Mouse (Mus musculus): ENCODE results near the gene Ndst2. TPM values are rescaled to one million over a fixed set of nuclear protein-coding genes. Genes with fewer than 3 reads are reported as not detected.
A peak's percentile ranks its signal among the peaks of the same experiment; 100 is the strongest.

Gene Ndst2
- total RNA-seq, 2 experiments from 2014 or later = 22.8 to 26.7 TPM

DNA sequence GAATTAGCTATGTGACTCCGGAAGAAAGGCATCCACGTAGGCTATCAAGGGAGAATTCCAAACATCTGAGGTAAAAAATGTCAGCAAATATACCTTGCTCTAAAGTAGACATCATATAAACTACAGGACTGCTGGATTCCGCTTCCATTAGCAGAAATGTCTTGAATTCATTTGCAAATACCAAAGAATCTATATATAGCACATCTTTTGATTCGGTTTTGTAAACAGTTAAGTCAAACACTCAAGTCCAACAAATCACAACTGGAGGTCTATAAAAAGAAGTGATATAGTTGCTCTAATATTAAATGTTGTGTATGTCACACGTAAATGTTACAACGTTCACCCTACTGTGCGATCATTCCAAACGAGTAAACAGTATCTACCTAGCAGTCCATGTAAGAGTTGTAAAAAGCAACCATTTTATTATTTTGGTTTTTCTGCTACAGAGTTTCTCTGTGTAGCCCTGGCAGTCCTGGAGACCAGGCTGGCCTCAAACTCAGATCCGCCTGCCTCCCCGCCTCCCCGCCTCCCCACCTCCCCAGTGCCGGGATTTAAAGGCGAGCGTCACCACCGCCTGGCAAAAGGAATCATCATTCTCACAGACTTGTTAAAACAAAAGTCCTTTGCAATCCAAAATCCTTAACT, 32.1 kb downstream of the Ndst2 start:
- DNase-seq (ENCODE audit: low spot score in 2 of 2) = no peak

GRCm38 (mm10) chr14:20701554-20701953, 32.8 kb downstream of the Ndst2 start:
- no peak for DNase-seq (ENCODE audit: low spot score in 2 of 2)

DNA sequence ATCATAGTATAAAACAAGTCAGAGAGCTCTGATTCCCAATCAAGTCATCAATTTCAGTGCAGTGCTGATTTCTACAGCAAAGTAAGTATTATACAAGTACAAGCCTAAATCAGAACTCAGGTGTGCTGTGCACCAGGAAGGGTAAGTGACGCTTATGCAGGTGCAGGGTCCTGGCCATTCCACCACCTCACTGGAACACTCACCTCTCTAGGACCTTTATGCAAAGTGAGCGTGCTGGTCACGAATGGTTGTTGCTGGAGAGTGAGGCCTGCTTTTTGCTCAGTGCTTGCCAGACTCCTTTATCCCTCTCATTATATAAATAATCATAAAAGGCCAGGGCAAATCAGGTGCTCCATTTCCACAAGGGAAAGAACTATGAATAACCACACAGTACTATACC, 34.0 kb downstream of the Ndst2 start:
- no peak for DNase-seq (ENCODE audit: low spot score in 2 of 2)

GRCm38 (mm10) chr14:20698515-20698914, 35.8 kb downstream of the Ndst2 start:
- DNase-seq (ENCODE audit: low spot score in 2 of 2) = no peak

DNA sequence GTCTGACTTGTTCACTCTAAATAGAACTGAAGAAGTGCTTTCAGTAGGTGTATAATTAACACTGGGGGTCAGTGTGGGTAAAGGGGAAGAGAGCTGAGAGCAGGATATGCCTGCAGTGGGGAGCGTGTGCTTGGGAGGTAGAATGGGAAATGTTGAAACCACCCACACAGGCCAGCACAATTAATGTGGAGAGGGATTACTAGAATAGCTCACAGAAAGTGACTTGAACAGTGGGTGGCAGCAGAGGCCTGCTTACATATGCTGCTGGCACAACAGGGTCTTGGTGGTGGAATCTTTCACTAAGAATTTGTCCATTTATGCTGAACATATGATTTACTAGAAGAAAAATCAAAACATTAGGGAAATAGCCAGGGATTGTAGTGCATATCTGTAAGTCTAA, 37.4 kb downstream of the Ndst2 start:
- no peak for DNase-seq (ENCODE audit: low spot score in 2 of 2)

DNA sequence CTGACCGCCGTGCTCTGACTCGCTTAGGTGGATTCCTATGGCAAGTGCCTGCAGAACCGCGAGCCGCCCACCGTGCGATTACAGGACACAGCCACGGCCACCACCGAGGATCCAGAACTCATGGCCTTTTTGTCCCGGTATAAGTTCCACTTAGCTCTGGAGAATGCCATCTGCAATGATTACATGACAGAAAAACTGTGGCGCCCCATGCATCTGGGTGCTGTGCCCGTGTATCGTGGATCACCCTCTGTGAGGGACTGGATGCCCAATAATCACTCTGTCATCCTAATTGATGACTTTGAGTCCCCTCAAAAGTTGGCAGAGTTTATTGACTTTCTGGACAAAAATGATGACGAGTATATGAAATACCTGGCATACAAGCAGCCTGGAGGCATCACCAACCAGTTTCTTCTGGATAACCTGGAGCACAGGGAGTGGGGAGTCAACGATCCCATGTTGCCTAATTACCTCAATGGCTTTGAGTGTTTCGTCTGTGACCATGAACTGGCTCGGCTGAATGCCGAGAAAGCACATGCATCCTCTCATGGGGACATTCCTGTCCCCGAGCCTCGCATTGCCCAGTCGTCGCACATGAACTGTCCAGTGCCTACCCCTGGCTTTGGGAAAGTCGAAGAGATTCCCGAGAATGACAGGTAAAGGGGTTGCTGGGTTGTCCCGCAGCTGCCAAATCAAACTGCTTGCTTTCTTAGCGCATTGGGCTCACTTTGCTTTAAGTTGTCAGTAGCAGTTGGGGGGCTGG, 38.4 kb downstream of the Ndst2 start:
- no peak for DNase-seq (ENCODE audit: low spot score in 2 of 2)

- DNase-seq (ENCODE audit: low spot score in 2 of 2) = peak; percentile 83 to 92
Observed at GRCm38 (mm10) chr14:20694884-20695760, 39.2 kb downstream of the Ndst2 start, which contains the start of gene Fut11. TSS of gene Fut11 (plus strand) at chr14:20694968.

DNA sequence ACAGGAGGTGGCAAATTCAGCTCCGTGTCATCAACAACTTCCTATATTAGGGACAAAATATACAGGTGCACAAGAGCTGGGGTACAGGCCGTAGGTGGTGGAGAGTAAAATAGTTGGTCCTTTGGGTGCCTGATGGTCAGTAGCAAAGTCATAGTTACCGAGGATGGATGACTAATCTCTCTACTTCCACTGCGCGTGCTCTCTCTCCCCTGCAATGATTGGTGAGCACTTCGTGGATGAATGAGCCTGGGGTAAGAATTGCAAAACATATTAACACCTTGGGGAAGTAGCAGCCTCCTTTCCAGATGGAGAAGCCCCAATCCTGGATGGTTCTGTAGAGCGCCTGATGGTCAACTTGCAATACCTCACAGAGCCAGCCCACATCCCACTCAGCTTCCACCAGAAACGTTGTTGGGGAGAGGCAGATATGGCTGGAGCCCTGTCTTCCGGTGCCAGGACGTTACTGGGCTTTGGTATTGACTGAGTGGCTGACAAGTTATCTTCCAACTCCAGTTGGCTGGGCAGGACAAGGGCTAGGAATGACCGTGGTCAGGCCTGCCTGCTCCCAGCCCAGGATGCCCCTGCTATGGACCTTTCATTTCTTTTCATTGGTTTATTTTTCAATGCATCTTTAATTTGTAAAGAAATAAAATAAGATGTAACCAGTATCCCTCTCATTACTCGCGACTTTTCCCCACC, 40.0 kb downstream of the Ndst2 start:
- DNase-seq (ENCODE audit: low spot score in 2 of 2) = peak in 1 of 2 experiments; percentile 25

DNA sequence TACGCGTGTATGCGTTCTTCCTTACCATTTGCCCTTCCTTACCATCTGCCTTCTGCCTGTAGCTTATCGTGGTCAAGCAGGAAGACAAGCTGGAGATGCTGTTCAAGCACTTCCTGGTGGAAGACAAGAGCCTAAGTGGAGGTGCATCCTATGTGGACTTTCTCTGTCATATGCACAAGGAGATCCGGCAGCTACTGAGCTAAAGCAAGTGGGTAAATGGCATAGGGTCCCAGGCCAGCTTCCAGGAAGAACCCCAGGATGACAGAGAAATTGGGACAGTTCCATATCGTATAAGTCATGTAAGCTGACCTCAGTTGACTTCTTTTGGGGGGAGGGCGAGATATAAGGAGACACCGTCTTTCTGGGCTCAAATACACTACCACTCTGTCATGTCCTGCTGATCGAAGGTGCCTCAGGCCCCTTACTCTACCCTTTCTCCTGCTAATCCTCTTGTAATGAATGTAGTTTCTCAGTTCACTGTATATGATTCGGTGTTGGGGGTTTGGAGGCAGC, 40.7 kb downstream of the Ndst2 start:
- DNase-seq (ENCODE audit: low spot score in 2 of 2) = no peak

- no peak for DNase-seq (ENCODE audit: low spot score in 2 of 2)
Observed at GRCm38 (mm10) chr14:20691772-20692171, 42.6 kb downstream of the Ndst2 start.

DNA sequence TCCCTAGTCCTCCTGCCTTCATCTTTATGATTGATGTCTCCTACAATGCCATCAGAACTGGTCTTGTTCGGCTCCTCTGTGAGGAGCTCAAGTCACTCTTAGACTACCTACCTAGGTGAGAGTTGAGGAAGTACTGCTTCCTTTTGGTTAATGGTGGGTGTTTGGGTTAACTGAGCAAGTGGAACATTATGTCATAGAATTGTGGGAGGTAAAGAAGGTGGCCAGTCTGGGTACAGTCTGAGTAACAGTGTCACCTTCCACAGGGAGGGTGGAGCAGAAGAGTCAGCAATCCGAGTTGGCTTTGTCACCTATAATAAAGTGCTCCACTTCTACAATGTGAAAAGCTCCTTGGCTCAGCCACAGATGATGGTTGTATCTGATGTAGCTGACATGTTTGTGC, 45.4 kb downstream of the Ndst2 start:
- no peak for DNase-seq (ENCODE audit: low spot score in 2 of 2)

DNA sequence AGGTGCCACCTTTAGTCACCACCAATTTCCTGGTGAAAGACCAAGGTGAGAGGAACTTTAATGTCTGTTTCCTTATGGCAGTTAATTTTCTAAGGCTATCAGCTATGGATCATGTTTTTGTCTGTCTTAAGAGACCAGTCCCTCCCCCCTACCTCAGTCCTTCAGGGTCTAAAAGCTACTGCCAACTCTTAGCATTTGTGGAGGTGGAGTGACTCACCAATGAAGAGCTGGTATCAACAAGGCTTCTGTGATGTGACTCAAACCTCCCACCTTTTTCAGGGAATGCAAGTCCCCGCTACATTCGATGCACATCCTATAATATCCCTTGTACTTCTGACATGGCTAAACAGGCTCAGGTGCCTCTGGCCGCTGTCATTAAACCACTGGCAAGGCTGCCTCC, 47.8 kb downstream of the Ndst2 start:
- DNase-seq (ENCODE audit: low spot score in 2 of 2) = no peak

DNA sequence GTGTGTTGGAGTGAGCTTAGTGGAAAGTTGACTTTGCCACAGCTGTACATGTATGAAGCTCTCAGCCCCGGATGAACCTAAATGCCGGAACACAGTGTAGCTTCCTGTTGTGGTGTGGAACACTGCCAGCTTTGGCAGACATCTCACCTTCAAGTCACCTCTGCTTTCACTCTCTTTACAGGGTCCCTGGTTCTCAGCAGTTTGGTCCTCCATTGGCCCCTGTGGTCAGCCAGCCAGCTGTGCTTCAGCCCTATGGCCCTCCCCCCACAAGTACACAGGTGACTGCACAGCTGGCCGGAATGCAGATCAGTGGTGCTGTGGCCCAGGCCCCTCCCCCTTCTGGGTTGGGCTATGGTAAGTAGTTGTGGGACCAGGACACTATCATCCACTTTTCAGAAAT, 51.9 kb downstream of the Ndst2 start:
- no peak for DNase-seq (ENCODE audit: low spot score in 2 of 2)

DNA sequence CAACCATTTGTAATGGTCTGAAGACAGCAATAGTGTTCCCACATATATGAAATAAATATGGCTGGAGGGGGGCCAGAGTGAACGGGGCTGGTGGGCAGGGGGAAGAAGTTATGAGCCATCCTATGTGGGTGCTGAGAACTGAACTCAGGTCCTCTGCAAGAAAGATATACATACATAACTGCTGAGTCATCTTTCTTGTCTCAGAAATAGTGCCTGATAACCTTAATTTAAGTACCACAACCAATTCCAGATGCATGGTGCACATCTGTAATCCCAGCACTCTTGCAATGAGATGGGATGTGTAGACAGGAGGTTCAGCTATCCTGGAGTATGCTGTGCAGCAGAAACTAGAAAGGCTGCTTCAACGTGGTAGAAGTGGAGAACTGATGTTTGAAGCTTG, 52.6 kb downstream of the Ndst2 start:
- no peak for DNase-seq (ENCODE audit: low spot score in 2 of 2)

- no peak for DNase-seq (ENCODE audit: low spot score in 2 of 2)
Observed at GRCm38 (mm10) chr14:20677906-20678305, 56.5 kb downstream of the Ndst2 start.

GRCm38 (mm10) chr14:20674064-20674833, 60.1 kb downstream of the Ndst2 start, which contains the start of gene Sec24c:
TSS of gene Sec24c (plus strand) at chr14:20674308.
- peak; percentile 99 for DNase-seq (ENCODE audit: low spot score in 2 of 2)

DNA sequence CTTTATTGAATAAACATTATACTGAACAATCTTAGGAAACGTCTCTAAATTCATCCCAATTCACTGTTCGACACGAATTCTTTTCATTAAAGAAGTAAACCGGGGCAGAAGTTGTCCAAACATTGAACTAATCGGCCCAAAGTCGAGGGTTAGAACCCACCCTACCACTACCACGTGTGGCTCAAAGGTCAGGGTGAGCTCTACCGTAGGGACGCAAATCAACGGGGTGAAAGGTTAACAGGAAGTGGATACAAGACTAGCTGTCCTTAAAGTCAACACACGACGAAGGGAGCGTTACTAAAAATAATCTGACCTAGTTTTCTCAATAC, 60.7 kb downstream of the Ndst2 start:
- DNase-seq (ENCODE audit: low spot score in 2 of 2) = peak in 1 of 2 experiments; percentile 21
